ENCODE assay signal across 12 mouse cellular contexts in genomic region chr4:110799902-110800301, GRCm38 (mm10).
DNase-seq lines count a peak whose midpoint lies in the region; ATAC-seq and TF ChIP-seq lines count a peak whose summit lies in the region.
"Had no signal": no experiment of that assay in that cellular context is flagged by ENCODE, and none has a peak within 500 bp of the region (broad histone marks: within the 10 kb centered on the region; RNA-seq: fewer than 3 reads in every experiment).

No protein-coding gene starts in this region.

- H3K27ac ChIP-seq in cerebellum, adult 2 months (ENCODE audit: insufficient read depth, low read length) = no peak overlapping the region
- H3K27ac ChIP-seq in hindbrain, embryonic 11.5 days (ENCODE audit: low read depth, low read length) = no peak overlapping the region
- H3K27ac ChIP-seq: liver, embryonic 13.5 days had no signal

- DNase-seq in cerebellum, postnatal 14 days = peak; percentile 19 to 28
- no peak for DNase-seq in cerebellum, adult 2 months
- DNase-seq in frontal cortex, postnatal 25 days (ENCODE audit: low spot score in 2 of 2) = peak; percentile 16 to 19
- peak; percentile 8 to 31 for DNase-seq in layer of hippocampus, postnatal 36 days
- DNase-seq in right cerebral cortex, adult 18-20 months = peak; percentile 68
- no peak for DNase-seq in lung, postnatal 10 days
- no peak for DNase-seq in c-Kit-positive CD71-positive TER-119-positive erythroid progenitor cells, embryonic 14.5 days (ENCODE audit: low spot score)
- no peak for DNase-seq in hindbrain, embryonic 11.5 days (ENCODE audit: low spot score)
- DNase-seq: adrenal gland, adult 2 months; kidney, postnatal 4 days; liver, embryonic 13.5 days; midbrain, embryonic 14.5 days had no signal

- H3K9ac ChIP-seq in hindbrain, embryonic 11.5 days (ENCODE audit: low read depth, low read length) = no peak overlapping the region
- H3K9ac ChIP-seq: liver, embryonic 13.5 days had no signal

- no peaks in the 10 kb centered on the region for H3K36me3 ChIP-seq in hindbrain, embryonic 11.5 days (ENCODE audit: control insufficient read depth, insufficient read depth, low read length)
- H3K36me3 ChIP-seq: liver, embryonic 13.5 days had no signal

- no peak overlapping the region for H3K4me3 ChIP-seq in cerebellum, adult 2 months (replicated peaks; ENCODE audit: insufficient read depth, low read depth, low read length)
- no peak overlapping the region for H3K4me3 ChIP-seq in hindbrain, embryonic 11.5 days (ENCODE audit: low read depth, low read length)
- H3K4me3 ChIP-seq: liver, embryonic 13.5 days had no signal

- H3K4me1 ChIP-seq in cerebellum, adult 2 months (ENCODE audit: control insufficient read depth, insufficient read depth, low read length) = no peaks in the 10 kb centered on the region
- no peaks in the 10 kb centered on the region for H3K4me1 ChIP-seq in hindbrain, embryonic 11.5 days (replicated peaks; ENCODE audit: control insufficient read depth, insufficient read depth, low read length)
- H3K4me1 ChIP-seq: liver, embryonic 13.5 days had no signal

- no peak for TF ChIP-seq POLR2A in cerebellum, adult 2 months (IDR thresholded peaks at IDR 0.05; ENCODE audit: borderline replicate concordance, insufficient read depth, low read length)

- no peak for TF ChIP-seq CTCF in cerebellum, adult 2 months (IDR thresholded peaks at IDR 0.05; ENCODE audit: borderline replicate concordance, insufficient read depth, low read depth, low read length)

- no peaks in the 10 kb centered on the region for H3K27me3 ChIP-seq in cerebellum, adult 2 months (ENCODE audit: control insufficient read depth, insufficient read depth, low read length)
- H3K27me3 ChIP-seq in hindbrain, embryonic 11.5 days (ENCODE audit: control insufficient read depth, insufficient read depth, low read length) = no peaks in the 10 kb centered on the region
- H3K27me3 ChIP-seq: liver, embryonic 13.5 days had no signal

- H3K4me2 ChIP-seq in hindbrain, embryonic 11.5 days (replicated peaks; ENCODE audit: low read depth, low read length) = no peak overlapping the region
- H3K4me2 ChIP-seq: liver, embryonic 13.5 days had no signal

- WGBS in cerebellum, adult 2 months = 46% methylated on average over 4 of the region's 4 CpGs
- WGBS in hindbrain, embryonic 11.5 days = 81% methylated on average over 4 of the region's 4 CpGs

- ATAC-seq in hindbrain, embryonic 11.5 days (ENCODE audit: low FRiP score) = no peak

- H3K9me3 ChIP-seq in hindbrain, embryonic 11.5 days (ENCODE audit: control insufficient read depth, low read length) = no peaks in the 10 kb centered on the region
- H3K9me3 ChIP-seq: liver, embryonic 13.5 days had no signal

Comparison
In these comparisons a context has a peak if more than half of its experiments do, and no peak if none do; other contexts are left out.
1. DNase-seq: peak in cerebellum, postnatal 14 days (2 of 2), frontal cortex, postnatal 25 days (2 of 2), layer of hippocampus, postnatal 36 days (2 of 2) and right cerebral cortex, adult 18-20 months (single experiment); none in cerebellum, adult 2 months (0 of 2), lung, postnatal 10 days (single experiment), c-Kit-positive CD71-positive TER-119-positive erythroid progenitor cells, embryonic 14.5 days (single experiment) and hindbrain, embryonic 11.5 days (single experiment).